Mouse (Mus musculus) kidney, embryonic 16.5 days (tissue): Measurements from ENCODE around the gene Exoc6. TPM values are rescaled to one million over a fixed set of nuclear protein-coding genes. Genes with fewer than 3 reads are reported as not detected.
"Not testable (repeated sequence)": the region's sequence is repeated elsewhere in the genome, so short reads cannot be mapped to it uniquely, and the experiment has no call there.

Source experiments
- ATAC-seq: fragments of 200-750 bp; cut with Nextera tagmentation; 2 replicates; pipeline ENCODE4 v1.8.0; 2017; ENCODE audit warnings: moderate TSS enrichment; ENCODE audit not compliant: low FRiP score, low TSS enrichment
- H3K27ac ChIP-seq: fragments of 300-500 bp; sonication (generic); 2 replicates; pipeline ENCODE4 v1.5.1; 2014; ENCODE audit warnings: low read length
- H3K27me3 ChIP-seq: fragments of 300-500 bp; sonication (generic); 2 replicates; pipeline ENCODE4 v1.6.1; 2014; ENCODE audit warnings: low read length, control low read depth, mixed read lengths; ENCODE audit not compliant: insufficient read depth
- H3K36me3 ChIP-seq: fragments of 300-500 bp; sonication (generic); 2 replicates; pipeline ENCODE4 v1.6.1; 2014; ENCODE audit warnings: low read length, control low read depth, mixed read lengths; ENCODE audit not compliant: insufficient read depth
- H3K4me1 ChIP-seq: fragments of 300-500 bp; sonication (generic); 2 replicates; pipeline ENCODE4 v1.6.1; 2014; ENCODE audit warnings: low read length, control low read depth, mixed read lengths; ENCODE audit not compliant: insufficient read depth
- H3K4me2 ChIP-seq: fragments of 300-500 bp; sonication (generic); replicated peaks from 2 replicates; pipeline ENCODE4 v1.6.1; 2014; ENCODE audit warnings: low read depth, low read length
- H3K4me3 ChIP-seq: fragments of 300-500 bp; sonication (generic); 2 replicates; pipeline ENCODE4 v1.5.1; 2014; ENCODE audit warnings: mild to moderate bottlenecking, low read length
- H3K9ac ChIP-seq: fragments of 300-500 bp; sonication (generic); replicated peaks from 2 replicates; pipeline ENCODE4 v1.6.1; 2014; ENCODE audit warnings: low read length
- H3K9me3 ChIP-seq: fragments of 300-500 bp; sonication (generic); 2 replicates; pipeline ENCODE4 v1.6.1; 2016; ENCODE audit warnings: low read length, control low read depth
- WGBS: fragments of 180-500 bp; shearing (Covaris S2); extraction: QIAGEN DNeasy Blood & Tissue Kit; methylation state at CpG from one replicate; pipeline ENCODE4 v1.1.7; 2014; 5-methylcytosine and 5-hydroxymethylcytosine counted together
- polyA plus RNA-seq: library from polyadenylated mRNA; unstranded; fragments of >200 nt; fragmentation: Nextera tagmentation; extraction: Ambion mirVana; gene quantifications from 2 replicates; pipeline ENCODE4 v1.2.1, GENCODE M21; 2015

The Exoc6 gene
- polyA plus RNA-seq, 1 experiment from 2014 or later: 26.9 TPM

DNA sequence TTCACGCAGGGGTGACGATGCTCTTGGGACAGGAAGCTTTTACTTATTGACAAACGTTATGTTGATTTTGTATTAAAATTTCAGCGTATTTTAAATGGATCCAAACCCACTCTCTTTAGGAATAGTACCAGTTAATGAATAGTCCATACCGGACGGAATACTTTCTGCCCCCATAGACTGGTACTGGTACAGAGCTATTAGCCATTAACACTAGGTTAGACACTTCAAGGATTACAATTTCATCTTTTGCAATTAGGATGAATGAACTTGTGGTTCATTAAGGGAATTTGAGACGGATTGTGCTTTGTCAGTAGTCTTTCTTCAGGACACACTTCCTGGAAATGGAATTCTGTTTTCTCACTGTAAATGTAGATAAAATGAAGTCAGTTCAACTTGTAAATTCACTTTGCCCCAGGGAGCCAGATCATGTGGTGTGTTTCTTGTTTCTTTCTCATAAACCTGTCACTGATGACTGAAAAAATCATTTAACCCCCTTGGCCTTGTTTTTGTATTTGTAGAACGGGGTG is 885 bp downstream of the Exoc6 start:
- Histone ChIP-seq H3K9ac (peak overlapping the region; percentile 84), H3K4me1 (no peaks in the 10 kb centered on the region), H3K36me3 (no peaks in the 10 kb centered on the region), H3K9me3 (no peaks in the 10 kb centered on the region), H3K27ac (peak overlapping the region; percentile 86; the same call in 1 of the 2 replicates), H3K27me3 (peaks cover 7% of the 10 kb centered on the region; the same call in 1 of the 2 replicates), H3K4me3 (peak overlapping the region; percentile 75), H3K4me2 (peak overlapping the region; percentile 78)
- WGBS: 9% methylated on average over 8 of the region's 8 CpGs
- ATAC-seq: no peak

DNA sequence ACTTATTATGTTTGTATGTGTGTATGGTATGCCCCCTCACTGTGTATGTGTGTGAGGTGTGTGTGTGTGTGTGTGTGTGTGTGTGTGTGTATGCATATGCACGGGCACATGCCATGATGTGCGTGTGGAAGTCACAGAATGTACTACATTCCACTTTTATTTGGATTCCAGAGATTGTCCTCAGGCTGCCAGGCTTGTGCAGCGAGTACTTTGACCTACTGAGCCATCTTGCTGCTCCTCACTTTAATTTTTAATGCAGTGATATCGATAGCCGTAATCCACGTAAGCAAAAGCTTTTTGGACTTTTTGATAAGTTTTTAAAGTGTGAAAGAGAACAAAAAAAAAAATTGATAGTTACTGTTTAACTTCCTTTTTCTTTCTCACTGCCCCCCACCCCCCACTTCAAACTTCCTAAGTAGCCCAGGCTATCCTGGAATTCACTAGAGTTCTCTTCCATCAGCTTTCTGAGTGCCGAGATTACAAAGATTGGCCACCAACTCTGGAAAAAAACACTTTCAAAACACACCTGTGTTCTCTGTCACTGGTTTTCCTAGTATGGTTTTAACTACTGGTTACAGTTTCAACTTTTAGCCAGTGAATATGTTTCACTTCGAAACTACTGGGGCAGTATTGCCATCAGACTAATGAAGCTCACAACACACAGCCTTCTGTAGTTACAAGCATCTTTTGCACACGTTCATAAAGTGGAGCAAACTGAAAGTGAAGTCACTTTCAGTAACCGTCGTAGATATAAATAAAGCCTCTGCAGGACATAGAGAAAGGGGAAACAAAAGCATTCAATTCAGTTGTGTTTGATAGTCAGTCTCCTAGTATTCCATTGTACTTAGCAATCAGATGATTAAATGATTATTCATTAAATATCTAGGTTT is 3.4 kb downstream of the Exoc6 start:
- H3K27me3 ChIP-seq: peaks cover 7% of the 10 kb centered on the region; the same call in 1 of the 2 replicates
- ATAC-seq: no peak
- WGBS: 83% methylated on average over 11 of the region's 11 CpGs
- H3K4me3 ChIP-seq: no peak overlapping the region
- 0 out of 2 replicates have a peak, but pooled peaks cover under 1% of the 10 kb centered on the region for H3K4me1 ChIP-seq
- H3K4me2 ChIP-seq: no peak overlapping the region
- no peaks in the 10 kb centered on the region for H3K36me3 ChIP-seq
- no peaks in the 10 kb centered on the region for H3K9me3 ChIP-seq
- peak overlapping the region; percentile 57; the same call in 1 of the 2 replicates for H3K27ac ChIP-seq
- no peak overlapping the region for H3K9ac ChIP-seq

DNA sequence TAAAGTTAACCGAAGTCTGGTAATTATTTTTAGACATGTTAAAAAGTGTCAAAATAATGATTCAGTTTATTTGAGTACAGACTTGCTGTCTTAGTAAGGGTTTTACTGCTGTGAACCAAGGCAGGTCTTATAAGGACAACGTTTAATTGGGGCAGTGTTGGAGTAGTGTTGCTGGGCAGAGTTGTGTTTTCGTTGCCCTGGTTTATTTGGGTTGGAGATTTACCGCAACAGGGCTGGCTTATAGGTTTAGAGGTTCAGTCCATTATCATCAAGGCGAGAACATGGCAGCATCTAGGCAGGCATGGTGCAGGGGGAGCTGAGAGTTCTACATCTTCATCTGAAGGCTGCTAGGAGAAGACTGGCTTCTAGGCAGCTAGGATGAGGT is 4.0 kb downstream of the Exoc6 start:
- H3K4me2 ChIP-seq, ATAC-seq, H3K36me3 ChIP-seq, H3K27me3 ChIP-seq, H3K9ac ChIP-seq, H3K9me3 ChIP-seq, H3K4me1 ChIP-seq, H3K4me3 ChIP-seq: not testable (repeated sequence)
- H3K27ac ChIP-seq: 0 out of 2 replicates have a peak overlapping the region, but pooled peaks have one; percentile 14
- WGBS: 74% methylated on average over 5 of the region's 5 CpGs

DNA sequence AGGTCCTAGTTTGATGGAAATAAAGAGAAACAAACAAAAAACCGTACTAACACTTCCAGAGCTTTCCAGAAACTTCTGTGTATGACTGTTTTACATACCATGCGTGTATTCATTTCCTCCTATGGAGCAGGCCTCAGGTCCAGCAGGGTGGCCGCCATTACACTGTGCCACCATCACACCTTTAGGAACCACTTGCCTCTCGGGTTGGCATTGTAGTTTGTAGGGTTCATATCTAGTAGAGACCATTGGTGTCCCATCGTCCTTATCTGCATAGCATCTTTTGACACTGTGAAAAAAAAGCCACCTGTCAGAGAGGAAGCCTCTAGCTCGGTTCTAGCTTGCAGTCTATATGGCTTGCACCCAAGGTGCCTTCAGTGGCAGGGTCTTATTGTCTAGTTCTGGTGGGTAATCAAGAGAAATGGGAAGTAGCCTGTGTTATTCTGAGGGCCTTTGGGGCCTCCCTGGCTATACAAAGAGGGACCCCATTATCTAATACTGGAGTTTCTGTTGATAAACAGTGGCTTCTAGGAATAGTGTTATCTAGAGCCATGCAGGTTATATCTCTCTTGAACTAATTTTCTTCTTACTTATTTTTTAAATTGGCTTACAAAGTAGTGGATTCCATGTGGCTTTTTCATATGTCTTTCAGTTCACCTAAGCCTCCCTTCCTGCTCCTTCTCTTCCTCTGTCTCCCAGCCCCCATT is 5.8 kb downstream of the Exoc6 start:
- no peak overlapping the region for H3K4me3 ChIP-seq
- WGBS: 87% methylated on average over 6 of the region's 6 CpGs
- H3K4me1 ChIP-seq: peaks cover 20% of the 10 kb centered on the region
- no peaks in the 10 kb centered on the region for H3K9me3 ChIP-seq
- no peak overlapping the region for H3K27ac ChIP-seq
- H3K27me3 ChIP-seq: no peaks in the 10 kb centered on the region
- ATAC-seq: no peak
- no peak overlapping the region for H3K9ac ChIP-seq
- H3K4me2 ChIP-seq: no peak overlapping the region
- H3K36me3 ChIP-seq: no peaks in the 10 kb centered on the region

DNA sequence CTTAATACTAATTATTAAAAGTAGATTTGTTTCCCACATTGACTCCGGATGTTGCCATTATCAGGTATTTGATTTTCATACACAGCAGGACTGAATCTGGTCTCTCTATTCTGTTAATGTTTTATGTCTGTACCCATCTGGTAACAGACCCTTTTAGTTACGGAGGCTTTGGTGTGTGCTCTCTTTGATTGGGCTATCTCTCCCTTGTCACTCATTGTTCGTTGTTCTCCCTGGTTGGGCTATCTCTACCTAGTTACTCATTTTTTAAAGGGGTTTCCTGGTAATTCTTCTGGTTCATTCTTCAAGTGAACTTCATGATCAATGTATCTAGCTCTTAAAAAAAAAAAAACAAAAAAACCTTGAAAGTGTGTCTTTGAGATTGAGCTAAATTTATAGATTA is 7.7 kb downstream of the Exoc6 start:
- Histone ChIP-seq H3K4me2 (no peak overlapping the region), H3K27me3 (no peaks in the 10 kb centered on the region), H3K4me1 (peaks cover 29% of the 10 kb centered on the region), H3K36me3 (no peaks in the 10 kb centered on the region), H3K9me3 (no peaks in the 10 kb centered on the region), H3K4me3 (no peak overlapping the region), H3K9ac (no peak overlapping the region), H3K27ac (no peak overlapping the region)
- no peak for ATAC-seq
- 78% methylated on average over 3 of the region's 3 CpGs for WGBS

DNA sequence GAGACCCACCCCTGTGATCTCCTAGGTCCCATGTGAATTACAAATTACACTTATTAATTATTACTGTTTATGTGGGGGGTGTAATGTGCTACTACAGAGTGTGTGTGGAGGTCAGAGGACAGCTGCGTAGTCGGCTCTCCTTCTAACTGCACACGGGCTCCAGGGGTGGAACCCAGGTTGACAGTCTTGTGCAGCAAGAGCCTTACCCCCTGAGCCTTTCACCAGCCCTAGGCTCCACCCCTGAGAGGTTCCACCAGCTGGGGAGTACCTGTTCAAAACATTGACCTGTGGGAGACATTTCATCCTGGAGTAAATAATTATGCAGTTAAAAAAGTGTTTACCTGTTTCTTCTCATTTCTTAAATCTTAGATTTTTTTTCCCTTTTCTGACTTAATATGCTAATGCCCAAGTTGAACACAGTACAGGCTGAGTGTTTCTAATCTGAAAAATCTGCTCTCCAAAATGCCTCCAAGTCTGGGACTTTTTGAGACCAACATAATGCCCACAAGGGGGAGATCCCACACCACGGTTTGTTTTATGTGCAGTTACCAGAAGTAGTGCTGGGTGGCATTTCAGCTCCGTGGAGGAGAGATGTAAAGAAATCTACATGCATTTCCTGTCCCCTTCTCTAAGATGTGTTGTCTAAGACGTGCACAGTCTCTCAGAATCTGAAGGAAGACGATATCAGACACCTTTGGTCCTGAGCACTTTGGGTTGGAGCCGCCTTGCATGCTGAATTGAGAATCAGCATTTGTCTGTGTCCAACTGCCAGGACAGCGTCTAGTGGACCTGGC is 9.3 kb downstream of the Exoc6 start:
- H3K27ac ChIP-seq: peak overlapping the region; percentile 74
- 34% methylated on average over 9 of the region's 9 CpGs for WGBS
- 0 out of 2 replicates have a peak overlapping the region, but pooled peaks have one; percentile 14 for H3K9ac ChIP-seq
- peak; percentile 68 for ATAC-seq
- no peaks in the 10 kb centered on the region for H3K9me3 ChIP-seq
- H3K4me1 ChIP-seq: peaks cover 29% of the 10 kb centered on the region
- peak overlapping the region; percentile 37 for H3K4me2 ChIP-seq
- 0 out of 2 replicates have a peak overlapping the region, but pooled peaks have one; percentile 1 for H3K4me3 ChIP-seq
- H3K27me3 ChIP-seq: no peaks in the 10 kb centered on the region
- H3K36me3 ChIP-seq: no peaks in the 10 kb centered on the region

DNA sequence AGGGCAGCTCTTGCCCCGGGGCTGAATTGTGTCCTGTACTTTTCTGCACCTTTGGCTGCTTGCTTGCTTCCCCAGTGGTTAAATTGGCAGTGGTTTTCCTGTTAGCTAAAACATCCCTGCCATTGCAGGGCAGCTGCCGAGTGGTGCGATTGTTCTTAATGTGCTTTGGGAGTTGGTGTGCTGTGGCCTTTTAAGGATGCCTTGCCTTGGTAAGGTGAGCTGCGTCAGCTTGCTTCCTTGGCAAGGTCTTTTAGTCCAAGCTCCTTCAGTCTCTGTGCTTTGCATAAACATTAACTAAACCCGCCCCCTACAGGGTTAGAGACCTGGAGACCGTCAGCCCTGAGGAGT is 9.8 kb downstream of the Exoc6 start:
- Histone ChIP-seq H3K9ac (0 out of 2 replicates have a peak overlapping the region, but pooled peaks have one; percentile 14), H3K4me1 (peaks cover 29% of the 10 kb centered on the region), H3K9me3 (no peaks in the 10 kb centered on the region), H3K4me2 (peak overlapping the region; percentile 37), H3K4me3 (0 out of 2 replicates have a peak overlapping the region, but pooled peaks have one; percentile 1), H3K27ac (peak overlapping the region; percentile 74), H3K27me3 (no peaks in the 10 kb centered on the region), H3K36me3 (no peaks in the 10 kb centered on the region)
- 22% methylated on average over 6 of the region's 6 CpGs for WGBS
- ATAC-seq: peak; percentile 72; the same call in 1 of the 2 replicates

DNA sequence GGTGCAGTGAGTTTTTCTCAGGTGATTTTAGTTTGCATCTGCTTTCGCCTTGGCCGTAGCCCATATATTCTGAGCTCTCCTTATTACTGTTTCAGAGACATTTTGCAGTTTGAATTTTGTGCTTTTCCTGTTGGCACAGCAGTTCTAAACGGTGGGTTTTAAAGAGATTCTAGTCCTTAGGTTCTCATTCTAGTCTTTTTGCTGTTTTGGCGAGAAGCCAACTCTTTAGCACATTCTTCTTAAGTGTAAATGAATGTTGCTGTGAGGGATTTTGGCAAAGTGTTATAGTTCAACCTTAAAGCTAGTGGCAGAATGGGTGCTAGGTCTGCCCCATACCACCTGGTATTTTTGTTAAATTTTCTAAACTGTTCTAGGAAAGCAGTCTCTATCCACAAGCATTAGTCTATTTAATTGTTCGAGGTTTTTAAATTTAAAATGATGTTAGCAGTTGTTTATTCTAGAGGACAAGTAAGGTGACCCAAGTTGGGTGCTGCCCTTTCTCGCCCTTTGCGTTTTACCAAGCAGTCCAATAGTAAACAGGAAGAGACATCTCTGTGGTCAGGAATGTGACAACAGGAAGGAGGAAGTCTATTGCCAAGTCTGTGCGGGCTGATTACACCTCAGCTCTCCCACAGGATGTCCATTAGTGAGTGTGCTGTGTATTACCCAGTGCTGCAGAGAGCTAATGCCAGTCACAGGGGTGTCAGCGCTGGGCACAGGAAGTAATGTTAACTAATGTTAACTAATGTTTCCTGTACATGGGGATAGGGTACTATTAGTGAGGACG is 11.1 kb downstream of the Exoc6 start:
- ATAC-seq: peak; percentile 44; the same call in 1 of the 2 replicates
- Histone ChIP-seq H3K27ac (peak overlapping the region; percentile 66), H3K9ac (no peak overlapping the region), H3K4me1 (peaks cover 29% of the 10 kb centered on the region), H3K4me2 (no peak overlapping the region), H3K27me3 (no peaks in the 10 kb centered on the region), H3K36me3 (no peaks in the 10 kb centered on the region), H3K4me3 (no peak overlapping the region), H3K9me3 (no peaks in the 10 kb centered on the region)
- 57% methylated on average over 10 of the region's 10 CpGs for WGBS

DNA sequence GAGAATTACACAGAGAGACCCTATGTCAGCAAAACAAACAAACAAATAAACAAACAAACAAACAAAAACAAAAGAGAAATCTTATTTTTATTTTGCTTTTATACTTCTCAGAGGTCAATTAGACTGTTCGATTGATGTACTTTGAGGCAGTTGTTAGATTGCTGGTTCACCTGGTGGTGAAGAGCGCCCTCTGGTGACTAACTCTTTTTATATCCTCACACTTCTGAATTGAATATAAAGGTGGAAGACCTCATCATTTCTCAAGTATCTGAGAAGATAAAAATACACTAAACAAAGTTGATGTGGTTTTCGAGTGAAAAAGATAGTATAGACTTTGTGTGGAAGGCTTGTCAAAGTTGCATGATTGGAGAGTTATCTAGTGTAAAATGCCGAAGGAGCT is 13.5 kb downstream of the Exoc6 start:
- whole genome bisulfite sequencing: 26% methylated on average over 4 of the region's 4 CpGs
- H3K9me3 ChIP-seq: no peaks in the 10 kb centered on the region
- no peak overlapping the region for H3K4me3 ChIP-seq
- H3K4me1 ChIP-seq: peaks cover 35% of the 10 kb centered on the region
- no peak overlapping the region for H3K9ac ChIP-seq
- no peak overlapping the region for H3K4me2 ChIP-seq
- no peaks in the 10 kb centered on the region for H3K27me3 ChIP-seq
- no peak overlapping the region for H3K27ac ChIP-seq
- ATAC-seq: no peak
- no peaks in the 10 kb centered on the region for H3K36me3 ChIP-seq
